Mouse (Mus musculus): ENCODE results near the gene Fastkd5.

DNA sequence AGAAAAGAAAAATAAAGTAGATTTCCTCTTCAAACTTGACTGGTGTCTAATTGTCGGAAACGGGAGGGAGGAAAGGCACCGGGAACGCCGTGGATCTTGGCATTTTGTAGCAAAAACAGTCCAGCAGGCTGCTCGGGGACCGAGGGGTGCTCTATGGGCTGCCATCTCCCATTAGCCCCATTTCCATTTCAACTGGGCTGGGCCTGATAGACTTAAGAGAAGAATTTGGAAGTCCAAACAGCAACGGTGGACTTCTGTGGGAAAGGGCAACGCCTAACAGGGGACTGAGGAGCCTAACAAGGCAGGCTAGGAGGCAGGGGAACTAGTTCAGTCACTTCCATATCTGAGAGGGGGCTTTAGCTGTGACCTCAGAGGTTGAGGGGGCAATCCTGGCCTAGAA lies 52.8 kb downstream of the Fastkd5 start:
- TF ChIP-seq CTCF (IDR thresholded peaks at IDR 0.05; ENCODE audit: control insufficient read depth, insufficient read depth, insufficient replicate concordance, low read depth, low read length) (no peak), POLR2A (IDR thresholded peaks at IDR 0.05; ENCODE audit: control insufficient read depth, low read depth, low read length) (no peak)

All from testis, adult 2 months (tissue).